Mouse (Mus musculus) stomach, postnatal 0 days (tissue): Measurements from ENCODE around the gene Cic. TPM values are rescaled to one million over a fixed set of nuclear protein-coding genes. Genes with fewer than 3 reads are reported as not detected.
A peak's percentile ranks its signal among the peaks of the same experiment; 100 is the strongest.

ENCODE experiments used
- ATAC-seq: fragments of 200-750 bp; cut with Nextera tagmentation; 2 replicates; pipeline ENCODE4 v1.8.0; 2017; ENCODE audit not compliant: low FRiP score, low TSS enrichment
- DNase-seq: peaks from one replicate; pipeline ENCODE4 v3.0.0-alpha.2; 2016; ENCODE audit warnings: low spot score
- H3K27ac ChIP-seq: fragments of 300-500 bp; sonication (generic); replicated peaks from 2 replicates; pipeline ENCODE4 v1.5.1; 2014; ENCODE audit warnings: mild to moderate bottlenecking, control low read depth
- H3K27me3 ChIP-seq: fragments of 300-500 bp; sonication (generic); 2 replicates; pipeline ENCODE4 v1.6.1; 2014; ENCODE audit warnings: low read length; ENCODE audit not compliant: control insufficient read depth, insufficient read depth
- H3K36me3 ChIP-seq: fragments of 300-500 bp; sonication (generic); 2 replicates; pipeline ENCODE4 v1.6.1; 2014; ENCODE audit warnings: low read length, mixed read lengths; ENCODE audit not compliant: control insufficient read depth, insufficient read depth
- H3K4me1 ChIP-seq: fragments of 300-500 bp; sonication (generic); replicated peaks from 2 replicates; pipeline ENCODE4 v1.6.1; 2014; ENCODE audit warnings: antibody characterized with exemption; ENCODE audit not compliant: control insufficient read depth, insufficient read depth
- H3K4me2 ChIP-seq: fragments of 300-500 bp; sonication (generic); replicated peaks from 2 replicates; pipeline ENCODE4 v1.6.1; 2014; ENCODE audit warnings: low read depth, mild to moderate bottlenecking, control low read depth, moderate library complexity
- H3K4me3 ChIP-seq: fragments of 300-500 bp; sonication (generic); 2 replicates; pipeline ENCODE4 v1.5.1; 2014; ENCODE audit warnings: low read depth, low read length, control low read depth
- H3K9ac ChIP-seq: fragments of 300-500 bp; sonication (generic); 2 replicates; pipeline ENCODE4 v1.6.1; 2014; ENCODE audit warnings: mild to moderate bottlenecking, low read length, control low read depth, mixed read lengths
- H3K9me3 ChIP-seq: fragments of 300-500 bp; sonication (generic); 2 replicates; pipeline ENCODE4 v1.6.1; 2016; ENCODE audit warnings: low read length; ENCODE audit not compliant: control insufficient read depth
- CTCF ChIP-seq: IDR thresholded peaks from 2 replicates; pipeline ENCODE4 v1.5.1; 2016; ENCODE audit warnings: antibody characterized with exemption, low read depth, mild to moderate bottlenecking, moderate library complexity
- EP300 ChIP-seq: optimal IDR thresholded peaks from 2 replicates; pipeline ENCODE3; 2016; ENCODE audit warnings: antibody characterized with exemption
- WGBS: fragments of 180-500 bp; shearing (Covaris S2); extraction: QIAGEN DNeasy Blood & Tissue Kit; methylation state at CpG from one replicate; pipeline ENCODE4 v1.1.7; 2014; 5-methylcytosine and 5-hydroxymethylcytosine counted together
- polyA plus RNA-seq: library from polyadenylated mRNA; unstranded; fragments of >200 nt; fragmentation: Nextera tagmentation; extraction: Ambion mirVana; gene quantifications from 2 replicates; pipeline ENCODE4 v1.2.1, GENCODE M21; 2015

Cic gene
- polyA plus RNA-seq, result 15.0 and 15.9 TPM in 2 replicates

DNA sequence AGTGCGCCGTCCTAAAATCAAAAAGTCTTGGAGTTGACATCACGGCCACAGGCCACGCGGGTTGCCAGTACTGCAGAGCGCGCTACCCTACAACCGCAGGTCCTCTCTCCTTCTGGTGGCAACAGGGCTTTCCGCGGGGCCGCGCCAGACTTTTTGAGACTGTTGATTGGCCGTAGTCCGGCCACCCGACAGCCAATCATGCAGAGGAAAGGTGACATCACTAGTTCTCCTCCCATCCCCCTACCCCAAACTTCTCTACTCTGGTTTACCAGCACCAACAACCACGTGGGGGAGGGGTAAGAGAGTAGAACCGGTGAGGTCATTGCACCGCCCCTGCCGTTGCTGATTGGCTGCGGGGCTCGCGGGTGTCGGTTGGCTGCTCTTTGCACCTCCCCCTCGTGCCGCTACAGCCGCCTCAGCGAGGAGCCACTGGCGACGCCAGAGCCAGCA is at the start of gene Cic:
TSS of gene Cic (plus strand) at position 404 of the 450 bp plus-strand sequence.
- ATAC-seq, result peak; percentile 87
- H3K27ac ChIP-seq, result peak within 1 kb of the TSS; percentile 92
- peak within 1 kb of the TSS; percentile 85 for H3K4me2 ChIP-seq
- TF ChIP-seq EP300, result peak; percentile 1
- no peak; the same call in 1 of the 2 replicates for TF ChIP-seq CTCF
- peak; percentile 99 for DNase-seq
- H3K9me3 ChIP-seq, result no peaks in the 10 kb centered on the region
- peak within 1 kb of the TSS; percentile 73 for H3K4me3 ChIP-seq
- under 1% methylated on average over 29 of the region's 29 CpGs for WGBS
- peaks cover 9% of the 10 kb centered on the region for H3K4me1 ChIP-seq
- H3K36me3 ChIP-seq, result peaks cover 10% of the 10 kb centered on the region; the same call in 1 of the 2 replicates
- H3K9ac ChIP-seq, result peak within 1 kb of the TSS; percentile 84
- H3K27me3 ChIP-seq, result no peaks in the 10 kb centered on the region

DNA sequence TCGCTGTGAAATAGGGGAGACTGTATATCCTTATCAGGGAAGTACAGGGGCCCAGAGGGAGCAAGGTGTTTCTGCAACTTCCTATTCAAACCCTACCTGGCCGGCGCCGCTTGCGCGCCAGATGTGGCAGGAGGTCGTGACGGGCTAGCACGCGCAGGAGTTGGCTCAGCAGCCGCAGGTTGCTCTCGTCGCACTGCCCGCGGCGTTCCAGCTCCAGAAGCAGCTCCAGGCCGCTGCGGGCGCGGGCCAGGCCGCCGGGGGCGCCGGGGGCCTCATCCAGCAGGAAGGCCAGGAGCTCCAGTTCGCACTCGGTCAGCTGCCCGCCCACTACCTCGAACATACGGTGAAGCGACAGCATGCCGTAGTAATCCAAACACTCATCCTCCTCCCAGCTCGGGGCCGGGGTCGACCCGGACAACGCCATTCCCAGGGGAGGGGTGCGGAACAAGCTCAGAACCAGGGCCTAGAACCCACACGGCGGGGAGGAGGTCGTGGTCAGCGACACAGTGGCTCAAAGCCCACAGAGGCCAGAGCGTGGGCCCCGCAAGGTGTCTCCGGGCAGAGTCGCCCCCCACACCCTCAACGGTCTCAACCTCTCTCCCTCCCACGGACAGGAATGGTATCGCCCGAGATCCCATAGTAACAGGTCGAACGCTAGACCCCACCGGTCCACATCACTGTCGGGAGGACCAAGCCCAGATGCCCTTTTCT is 48.6 kb upstream of the Cic start:
- Histone ChIP-seq H3K27me3 (no peaks in the 10 kb centered on the region), H3K36me3 (no peaks in the 10 kb centered on the region), H3K9me3 (no peaks in the 10 kb centered on the region), H3K27ac (peak overlapping the region; percentile 88), H3K4me1 (peaks cover 11% of the 10 kb centered on the region), H3K9ac (peak overlapping the region; percentile 82), H3K4me3 (peak overlapping the region; percentile 72), H3K4me2 (peak overlapping the region; percentile 85)
- WGBS, result under 1% methylated on average over 49 of the region's 53 CpGs
- TF ChIP-seq CTCF (0 out of 2 replicates have a peak, but pooled peaks have one; percentile 1), EP300 (no peak)
- DNase-seq, result peak; percentile 65
- peak; percentile 11; the same call in 1 of the 2 replicates for ATAC-seq

DNA sequence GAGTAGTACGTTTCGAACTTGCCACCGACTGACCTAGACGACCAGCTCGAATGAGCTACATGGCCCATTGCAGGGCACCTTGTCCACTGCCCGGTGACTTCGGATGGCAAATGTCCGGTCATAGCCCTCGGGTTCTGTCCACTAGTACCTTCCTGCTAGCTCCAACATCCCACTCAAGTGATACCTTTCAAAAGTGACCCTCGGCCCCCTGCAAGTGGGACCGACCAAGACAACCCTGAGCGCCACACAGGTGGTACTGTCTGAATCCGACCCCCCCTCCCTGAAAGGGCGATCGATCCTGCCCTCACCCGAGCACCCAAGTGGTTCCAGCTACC is 48.1 kb upstream of the Cic start:
- 1% methylated on average over 16 of the region's 16 CpGs for WGBS
- DNase-seq (no peak), ATAC-seq (no peak; the same call in 1 of the 2 replicates)
- no peak for TF ChIP-seq EP300
- no peak for TF ChIP-seq CTCF
- Histone ChIP-seq H3K27me3 (no peaks in the 10 kb centered on the region), H3K4me3 (peak overlapping the region; percentile 72), H3K4me1 (peaks cover 11% of the 10 kb centered on the region), H3K9ac (peak overlapping the region; percentile 82), H3K9me3 (no peaks in the 10 kb centered on the region), H3K4me2 (peak overlapping the region; percentile 85), H3K36me3 (peaks cover under 1% of the 10 kb centered on the region; the same call in 1 of the 2 replicates), H3K27ac (peak overlapping the region; percentile 88)

DNA sequence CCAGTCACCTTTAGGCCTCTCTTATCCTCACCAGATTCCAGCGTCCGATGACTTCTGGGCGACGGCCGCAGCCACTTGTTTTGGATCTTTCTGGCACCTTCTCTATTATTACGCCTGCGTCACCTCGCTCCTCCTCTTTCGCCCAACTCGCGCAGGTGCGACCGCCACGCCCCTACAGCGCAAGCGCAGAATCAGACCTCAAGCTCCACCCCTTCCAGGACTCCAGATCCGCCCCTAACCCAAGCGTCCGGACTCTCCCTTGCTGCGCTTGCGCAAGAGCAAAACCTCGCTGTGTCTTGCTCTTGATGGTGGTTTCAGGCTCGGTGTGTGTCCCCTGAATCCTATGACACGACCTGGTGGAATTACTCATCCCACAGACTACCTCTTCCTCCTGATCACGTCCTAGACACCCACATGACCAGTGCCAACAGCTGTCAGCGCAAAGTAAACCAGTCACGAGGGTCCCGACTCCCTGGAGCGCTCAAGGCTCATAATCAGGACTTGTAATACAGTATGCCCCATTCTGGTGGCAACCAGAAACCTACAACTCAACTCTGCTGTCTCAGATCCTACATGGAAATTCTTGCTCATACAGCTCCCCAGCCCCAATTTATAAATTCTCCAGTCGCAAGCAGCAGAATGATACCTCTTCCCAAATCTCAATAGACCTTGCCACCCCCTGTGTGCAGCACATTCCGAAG is 47.6 kb upstream of the Cic start:
- no peaks in the 10 kb centered on the region for H3K27me3 ChIP-seq
- peaks cover 3% of the 10 kb centered on the region; the same call in 1 of the 2 replicates for H3K36me3 ChIP-seq
- ATAC-seq (peak; percentile 79), DNase-seq (peak; percentile 97)
- H3K4me3 ChIP-seq, result peak overlapping the region; percentile 72
- peak overlapping the region; percentile 88 for H3K27ac ChIP-seq
- peak overlapping the region; percentile 85 for H3K4me2 ChIP-seq
- H3K9me3 ChIP-seq, result no peaks in the 10 kb centered on the region
- H3K9ac ChIP-seq, result peak overlapping the region; percentile 82
- H3K4me1 ChIP-seq, result peaks cover 11% of the 10 kb centered on the region
- 2% methylated on average over 31 of the region's 31 CpGs for WGBS
- TF ChIP-seq EP300, result no peak
- TF ChIP-seq CTCF, result no peak

DNA sequence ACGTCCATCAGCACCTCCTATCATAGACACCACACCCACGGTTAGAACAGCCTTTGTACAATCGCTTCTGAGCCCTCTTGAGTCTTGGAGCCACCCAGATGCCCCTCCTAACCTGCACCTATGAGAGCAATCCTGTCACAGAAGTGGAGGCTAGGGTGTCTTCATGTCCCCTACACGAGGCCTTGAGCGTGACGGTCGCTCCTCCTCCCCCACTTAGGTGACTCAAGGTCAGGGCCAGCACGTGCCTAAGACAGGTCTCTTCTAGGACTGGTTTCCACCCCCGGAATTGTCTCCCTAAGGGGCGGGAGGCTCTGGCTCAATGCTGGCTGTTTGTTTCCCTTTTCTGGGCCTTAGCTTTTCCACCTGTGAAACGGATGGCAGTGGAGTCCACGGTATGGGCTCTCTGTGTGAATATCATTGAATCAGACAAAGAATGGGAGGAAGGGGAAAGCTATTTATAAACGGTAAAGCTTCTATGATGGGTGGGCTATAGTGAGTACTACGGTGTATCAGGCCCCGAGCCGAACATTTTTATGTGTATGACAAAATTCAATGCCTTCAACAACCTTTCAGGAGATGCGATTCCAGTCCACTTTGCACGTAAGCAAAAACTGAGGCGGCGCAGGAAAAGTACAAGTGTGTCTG is 46.9 kb upstream of the Cic start, which contains the start of gene Dedd2:
TSS of gene Dedd2 (minus strand) at position 159 of the 645 bp plus-strand sequence.
- DNase-seq (peak; percentile 60), ATAC-seq (no peak)
- Histone ChIP-seq H3K9ac (peak within 1 kb of the TSS; percentile 82), H3K9me3 (no peaks in the 10 kb centered on the region), H3K27me3 (no peaks in the 10 kb centered on the region), H3K4me3 (peak within 1 kb of the TSS; percentile 74), H3K27ac (peak within 1 kb of the TSS; percentile 88), H3K4me2 (peak within 1 kb of the TSS; percentile 85), H3K4me1 (peaks cover 11% of the 10 kb centered on the region), H3K36me3 (peaks cover 7% of the 10 kb centered on the region; the same call in 1 of the 2 replicates)
- 3% methylated on average over 20 of the region's 20 CpGs for WGBS
- TF ChIP-seq EP300, result no peak
- no peak for TF ChIP-seq CTCF
